In the genomic region with DNA sequence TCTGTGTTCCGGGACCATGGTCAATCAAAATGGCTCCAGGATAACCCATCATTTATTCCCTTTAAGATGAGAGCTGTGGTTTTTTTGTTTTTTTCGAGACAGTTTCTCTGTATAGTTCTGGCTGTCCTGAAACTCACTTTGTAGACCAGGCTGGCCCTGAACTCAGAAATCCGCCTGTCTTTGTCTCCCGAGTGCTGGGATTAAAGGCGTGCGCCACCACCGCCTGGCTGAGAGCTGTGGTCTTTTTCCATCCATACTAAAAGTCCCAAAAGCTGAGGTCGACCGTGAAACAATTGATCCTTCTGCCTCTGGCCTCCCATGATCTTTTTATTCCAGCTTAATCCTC, we compare ENCODE assay signal across 8 mouse cellular contexts. TPM values are rescaled to one million over a fixed set of nuclear protein-coding genes. Genes with fewer than 3 reads are reported as not detected.
A peak's percentile ranks its signal among the peaks of the same experiment; 100 is the strongest.
DNase-seq lines count a peak whose midpoint lies in the region; ATAC-seq and TF ChIP-seq lines count a peak whose summit lies in the region.

No protein-coding gene starts in this region.

- peaks cover 31% of the 10 kb centered on the region for H3K36me3 ChIP-seq in hindbrain, embryonic 10.5 days
- peaks cover 11% of the 10 kb centered on the region for H3K36me3 ChIP-seq in lung, embryonic 16.5 days (ENCODE audit: control insufficient read depth, insufficient read depth, low read length)
- H3K36me3 ChIP-seq in stomach, postnatal 0 days (ENCODE audit: control insufficient read depth, insufficient read depth, low read length), result 0 out of 2 replicates have a peak, but pooled peaks cover 2% of the 10 kb centered on the region

- DNase-seq in left cerebral cortex, adult 2 months (ENCODE audit: extremely low spot score in 1 of 2, low spot score in 2 of 2), result no peak
- DNase-seq in left cerebral cortex, postnatal 36 days (ENCODE audit: low spot score in 2 of 2), result no peak
- DNase-seq in embryo, embryonic 10.5 days (ENCODE audit: low spot score), result peak; percentile 72
- peak; percentile 50 for DNase-seq in hindbrain, embryonic 10.5 days (ENCODE audit: low spot score)
- DNase-seq in stomach, postnatal 0 days (ENCODE audit: low spot score), result peak; percentile 28
- no peak for DNase-seq in layer of hippocampus, postnatal 14 days (ENCODE audit: low spot score in 2 of 2)
- DNase-seq in right cerebral cortex, postnatal 25 days, result no peak

- peaks cover 39% of the 10 kb centered on the region for H3K4me1 ChIP-seq in hindbrain, embryonic 10.5 days (replicated peaks)
- peaks cover 20% of the 10 kb centered on the region for H3K4me1 ChIP-seq in lung, embryonic 16.5 days (replicated peaks; ENCODE audit: control insufficient read depth, insufficient read depth, low read length)
- no peaks in the 10 kb centered on the region for H3K4me1 ChIP-seq in stomach, postnatal 0 days (replicated peaks; ENCODE audit: control insufficient read depth, insufficient read depth)

- intact Hi-C loops in left cerebral cortex, adult 2 months (cut with DNase I), result loop anchor here (1.0 to 5.0 kb wide), 2 partner anchors 15 to 33 kb away; no protein-coding TSS in a partner anchor
- intact Hi-C loops in left cerebral cortex, postnatal 36 days (cut with DNase I), result loop anchor here (2.0 kb wide), 1 partner anchor 16 kb away; no protein-coding TSS in a partner anchor

- TF ChIP-seq CTCF in left cerebral cortex, adult 2 months (IDR thresholded peaks at IDR 0.05), result no peak
- TF ChIP-seq CTCF in stomach, postnatal 0 days (IDR thresholded peaks at IDR 0.05; ENCODE audit: low read depth), result no peak

- WGBS in hindbrain, embryonic 10.5 days, result 4% methylated on average over 9 of the region's 9 CpGs
- WGBS in lung, embryonic 16.5 days, result 12% methylated on average over 9 of the region's 9 CpGs
- 7% methylated on average over 9 of the region's 9 CpGs for WGBS in stomach, postnatal 0 days

- no peak for TF ChIP-seq EP300 in stomach, postnatal 0 days (optimal IDR thresholded peaks at IDR 0.05)

- peak overlapping the region; percentile 58 for H3K4me2 ChIP-seq in lung, embryonic 16.5 days (ENCODE audit: low read depth, low read length)
- peak overlapping the region; percentile 64 for H3K4me2 ChIP-seq in stomach, postnatal 0 days (replicated peaks; ENCODE audit: low read depth)

- peak overlapping the region; percentile 100 for H3K27ac ChIP-seq in left cerebral cortex, adult 2 months
- peak overlapping the region; percentile 100 for H3K27ac ChIP-seq in hindbrain, embryonic 10.5 days
- H3K27ac ChIP-seq in lung, embryonic 16.5 days (ENCODE audit: low read length), result peak overlapping the region; percentile 100
- H3K27ac ChIP-seq in stomach, postnatal 0 days (replicated peaks), result peak overlapping the region; percentile 100

- ATAC-seq in lung, embryonic 16.5 days (ENCODE audit: low read depth), result no peak
- no peak for ATAC-seq in stomach, postnatal 0 days (ENCODE audit: low FRiP score, low TSS enrichment)

- H3K9ac ChIP-seq in lung, embryonic 16.5 days (ENCODE audit: low read length), result peak overlapping the region; percentile 100
- H3K9ac ChIP-seq in stomach, postnatal 0 days (ENCODE audit: low read length), result peak overlapping the region; percentile 99

- H3K27me3 ChIP-seq in hindbrain, embryonic 10.5 days (ENCODE audit: insufficient read depth, poor library complexity, severe bottlenecking), result no peaks in the 10 kb centered on the region
- H3K27me3 ChIP-seq in lung, embryonic 16.5 days (ENCODE audit: control insufficient read depth, insufficient read depth, low read depth, low read length), result no peaks in the 10 kb centered on the region
- no peaks in the 10 kb centered on the region for H3K27me3 ChIP-seq in stomach, postnatal 0 days (ENCODE audit: control insufficient read depth, insufficient read depth, low read length)

- peak overlapping the region; percentile 93 for H3K4me3 ChIP-seq in left cerebral cortex, adult 2 months
- peak overlapping the region; percentile 98 for H3K4me3 ChIP-seq in hindbrain, embryonic 10.5 days
- peak overlapping the region; percentile 100 for H3K4me3 ChIP-seq in lung, embryonic 16.5 days (ENCODE audit: low read length)
- peak overlapping the region; percentile 96 for H3K4me3 ChIP-seq in stomach, postnatal 0 days (ENCODE audit: low read depth, low read length)

- no peaks in the 10 kb centered on the region for H3K9me3 ChIP-seq in hindbrain, embryonic 10.5 days
- H3K9me3 ChIP-seq in lung, embryonic 16.5 days (ENCODE audit: control insufficient read depth, low read length), result no peaks in the 10 kb centered on the region
- H3K9me3 ChIP-seq in stomach, postnatal 0 days (ENCODE audit: control insufficient read depth, low read length), result no peaks in the 10 kb centered on the region

RNA-seq across cellular contexts. Expression of a gene that starts 0.8 kb away (rescaled TPM):
- 10 to 100 TPM; 59.9 to 62.5 TPM for total RNA-seq in left cerebral cortex, adult 2 months (2021)
- 10 to 100 TPM; 40.0 to 57.9 TPM for total RNA-seq in left cerebral cortex, postnatal 36 days (2021)
- polyA plus RNA-seq in hindbrain, embryonic 10.5 days (2016; fragmentation: Nextera tagmentation; extraction: Ambion mirVana), result 84.6 and 104 TPM in 2 replicates
- 105 and 114 TPM in 2 replicates for polyA plus RNA-seq in lung, embryonic 16.5 days (2015; fragmentation: Nextera tagmentation; extraction: Ambion mirVana)
- polyA plus RNA-seq in stomach, postnatal 0 days (2015; fragmentation: Nextera tagmentation; extraction: Ambion mirVana), result 51.4 and 54.3 TPM in 2 replicates
- total RNA-seq in layer of hippocampus, postnatal 14 days (2021), result 10 to 100 TPM; 52.3 to 59.4 TPM

Comparison
In these comparisons a context has a peak if more than half of its experiments do, and no peak if none do; other contexts are left out.
1. DNase-seq: peak in embryo, embryonic 10.5 days (single experiment), hindbrain, embryonic 10.5 days (single experiment) and stomach, postnatal 0 days (single experiment); none in left cerebral cortex, adult 2 months (0 of 2), left cerebral cortex, postnatal 36 days (0 of 2), layer of hippocampus, postnatal 14 days (0 of 2) and right cerebral cortex, postnatal 25 days (single experiment).
2. Peak in every context shown above with its lines, with median percentiles within 50 percentile points of each other: H3K27ac ChIP-seq and H3K4me3 ChIP-seq.